Mouse (Mus musculus): ENCODE results near the gene Inpp5k. TPM values are rescaled to one million over a fixed set of nuclear protein-coding genes. Genes with fewer than 3 reads are reported as not detected.
A peak's percentile ranks its signal among the peaks of the same experiment; 100 is the strongest.

Gene Inpp5k
- polyA plus RNA-seq (2015; fragmentation: Nextera tagmentation; extraction: Ambion mirVana), result 22.3 and 28.3 TPM in 2 replicates

DNA sequence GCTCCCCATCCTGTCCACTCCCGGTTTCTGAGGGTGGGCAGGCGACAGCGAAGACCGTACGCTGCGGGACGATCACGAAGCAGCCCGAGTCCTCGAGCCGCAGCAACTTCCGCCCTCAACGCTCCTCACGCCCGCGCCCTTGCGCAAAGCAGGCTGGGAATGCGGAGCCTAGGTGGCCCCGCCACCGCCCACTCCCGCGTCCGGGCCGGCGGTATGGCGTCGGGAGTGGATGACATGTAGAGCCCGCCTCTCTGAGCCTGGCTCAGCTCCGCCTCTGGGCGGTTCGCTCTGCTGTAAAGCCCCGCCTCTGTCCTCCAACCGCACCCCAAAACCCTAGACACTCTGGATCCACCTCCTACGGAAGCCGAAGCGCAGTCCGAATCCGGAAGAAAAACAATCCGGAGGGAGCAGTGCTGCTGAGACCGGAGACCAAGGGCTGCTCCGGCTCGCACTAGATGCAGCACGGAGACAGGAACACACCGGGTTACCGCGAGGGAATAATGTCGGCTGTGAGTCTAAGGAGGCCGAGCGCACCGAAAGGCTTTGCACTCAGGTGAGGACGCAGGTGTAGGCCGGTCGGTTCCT is at the start of gene Inpp5k:
TSS of gene Inpp5k (plus strand) at position 344 of the 585 bp plus-strand sequence.
- under 1% methylated on average over 53 of the region's 53 CpGs for WGBS
- peak within 1 kb of the TSS; percentile 60 for H3K9ac ChIP-seq
- H3K27ac ChIP-seq, result peak within 1 kb of the TSS; percentile 88
- H3K36me3 ChIP-seq, result peaks cover 47% of the 10 kb centered on the region
- ATAC-seq (ENCODE audit: insufficient number of reproducible peaks, low FRiP score, low TSS enrichment, low read depth), result peak; percentile 99
- peaks cover 22% of the 10 kb centered on the region for H3K4me1 ChIP-seq
- peak within 1 kb of the TSS; percentile 81 for H3K4me3 ChIP-seq
- no peaks in the 10 kb centered on the region for H3K27me3 ChIP-seq
- peak within 1 kb of the TSS; percentile 74 for H3K4me2 ChIP-seq
- no peaks in the 10 kb centered on the region for H3K9me3 ChIP-seq

DNA sequence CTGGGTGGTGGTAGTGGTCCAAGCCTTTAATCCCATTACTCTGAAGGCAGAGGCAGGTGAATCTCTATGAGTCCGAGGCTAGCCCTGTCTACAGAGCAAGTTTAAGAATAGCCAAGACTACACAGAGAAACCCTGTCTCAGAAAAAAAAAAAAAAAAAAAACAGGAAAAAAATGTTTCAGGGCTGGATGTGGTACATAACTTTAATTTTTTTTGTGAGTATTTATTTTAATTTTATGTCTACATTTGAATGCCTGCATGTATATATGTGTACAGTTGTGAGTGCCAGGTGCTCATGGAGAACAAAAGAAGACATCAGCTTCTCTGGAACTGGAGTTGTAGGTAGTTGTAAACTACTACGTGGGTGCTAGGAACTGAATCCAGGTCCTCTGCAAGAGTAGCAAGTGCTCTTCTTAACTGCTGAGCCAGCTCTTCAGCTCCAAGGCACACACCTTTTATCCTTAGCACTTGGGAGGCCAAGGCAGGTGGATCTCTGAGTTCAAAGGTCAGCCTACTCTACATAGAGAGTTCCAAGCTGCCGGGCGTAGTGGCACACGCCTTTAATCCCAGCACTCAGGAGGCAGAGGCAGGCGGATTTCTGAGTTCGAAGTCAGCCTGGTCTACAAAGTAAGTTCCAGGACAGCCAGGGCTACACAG is 49.2 kb upstream of the Inpp5k start:
- Histone ChIP-seq H3K4me2 (no peak overlapping the region), H3K4me3 (no peak overlapping the region), H3K27ac (no peak overlapping the region), H3K27me3 (no peaks in the 10 kb centered on the region), H3K36me3 (no peaks in the 10 kb centered on the region), H3K9ac (no peak overlapping the region), H3K4me1 (no peaks in the 10 kb centered on the region), H3K9me3 (no peaks in the 10 kb centered on the region)
- ATAC-seq (ENCODE audit: insufficient number of reproducible peaks, low FRiP score, low TSS enrichment, low read depth), result no peak
- WGBS, result 96% methylated on average over 7 of the region's 7 CpGs

DNA sequence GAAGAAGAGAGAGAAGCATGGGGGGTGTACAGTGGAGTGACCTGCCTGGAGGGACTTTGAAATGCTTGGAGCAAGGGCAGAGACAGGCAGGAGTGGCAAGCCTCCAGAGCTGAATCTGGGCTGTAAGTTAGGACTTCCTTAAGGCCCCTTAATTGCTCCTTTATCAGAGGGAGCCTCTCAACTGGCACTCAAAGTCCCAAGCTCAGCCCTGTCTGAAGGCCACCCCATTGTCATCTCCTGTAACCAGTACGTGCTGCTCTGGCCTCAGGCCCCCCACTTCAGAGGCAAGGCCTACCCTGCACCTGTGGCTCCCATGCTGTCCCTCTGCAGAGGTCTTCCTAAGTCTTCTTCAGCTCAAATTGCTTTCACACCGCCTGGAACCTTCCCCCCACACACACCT is 47.3 kb upstream of the Inpp5k start:
- 67% methylated on average over 2 of the region's 2 CpGs for WGBS
- no peaks in the 10 kb centered on the region for H3K27me3 ChIP-seq
- H3K9ac ChIP-seq, result no peak overlapping the region
- H3K27ac ChIP-seq, result no peak overlapping the region
- H3K9me3 ChIP-seq, result no peaks in the 10 kb centered on the region
- H3K4me2 ChIP-seq, result no peak overlapping the region
- no peak overlapping the region for H3K4me3 ChIP-seq
- H3K4me1 ChIP-seq, result peaks cover under 1% of the 10 kb centered on the region; the same call in 1 of the 2 replicates
- H3K36me3 ChIP-seq, result no peaks in the 10 kb centered on the region
- ATAC-seq (ENCODE audit: insufficient number of reproducible peaks, low FRiP score, low TSS enrichment, low read depth), result no peak

DNA sequence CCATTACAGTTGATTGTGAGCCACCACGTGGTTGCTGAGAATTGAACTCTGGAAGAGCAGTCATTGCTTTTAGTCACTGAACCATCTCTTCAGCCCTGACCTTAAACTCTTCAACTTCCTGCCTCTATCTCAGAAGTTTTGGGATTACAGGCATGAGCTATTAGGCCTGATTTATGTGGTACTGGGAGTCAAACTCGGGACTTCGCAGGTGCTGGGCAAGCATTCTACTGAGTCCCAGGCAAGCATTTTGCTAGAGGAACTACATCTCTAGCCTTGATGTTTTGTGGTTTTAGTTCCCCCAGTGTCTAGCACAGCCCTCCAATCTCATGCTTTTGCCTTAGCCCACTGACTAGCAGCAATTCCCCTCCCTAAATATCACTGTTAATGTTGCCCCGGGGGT is 45.7 kb upstream of the Inpp5k start:
- Histone ChIP-seq H3K4me2 (no peak overlapping the region), H3K36me3 (no peaks in the 10 kb centered on the region), H3K27ac (no peak overlapping the region), H3K27me3 (no peaks in the 10 kb centered on the region), H3K9ac (no peak overlapping the region), H3K4me3 (no peak overlapping the region), H3K9me3 (no peaks in the 10 kb centered on the region), H3K4me1 (peaks cover 15% of the 10 kb centered on the region)
- no peak for ATAC-seq (ENCODE audit: insufficient number of reproducible peaks, low FRiP score, low TSS enrichment, low read depth)
- WGBS, result 69% methylated on average over 4 of the region's 4 CpGs

DNA sequence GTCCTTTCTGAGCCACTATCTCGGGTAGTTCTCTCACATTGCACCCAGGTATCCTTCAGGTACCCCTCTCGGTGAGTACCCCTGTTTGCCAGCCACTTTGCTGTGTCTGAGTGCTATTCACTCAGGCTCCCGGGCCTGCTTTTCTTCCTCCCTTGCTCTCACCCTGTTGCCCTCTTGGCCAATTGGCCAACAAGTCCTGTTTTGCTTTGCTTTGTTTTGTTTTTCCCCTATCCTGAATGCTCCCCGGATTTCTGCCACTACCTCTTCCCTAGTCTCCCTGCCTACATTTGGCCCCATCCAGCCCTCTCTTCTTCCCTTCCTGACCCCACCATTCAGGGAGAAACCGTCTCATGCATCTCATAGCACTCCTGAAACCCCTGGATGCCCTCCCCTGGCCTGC is 44.8 kb upstream of the Inpp5k start:
- ATAC-seq (ENCODE audit: insufficient number of reproducible peaks, low FRiP score, low TSS enrichment, low read depth), result no peak
- Histone ChIP-seq H3K9ac (no peak overlapping the region), H3K36me3 (no peaks in the 10 kb centered on the region), H3K4me3 (no peak overlapping the region), H3K27me3 (no peaks in the 10 kb centered on the region), H3K4me2 (no peak overlapping the region), H3K27ac (no peak overlapping the region), H3K4me1 (peaks cover 17% of the 10 kb centered on the region), H3K9me3 (no peaks in the 10 kb centered on the region)
- WGBS, result 77% methylated on average over 5 of the region's 5 CpGs

DNA sequence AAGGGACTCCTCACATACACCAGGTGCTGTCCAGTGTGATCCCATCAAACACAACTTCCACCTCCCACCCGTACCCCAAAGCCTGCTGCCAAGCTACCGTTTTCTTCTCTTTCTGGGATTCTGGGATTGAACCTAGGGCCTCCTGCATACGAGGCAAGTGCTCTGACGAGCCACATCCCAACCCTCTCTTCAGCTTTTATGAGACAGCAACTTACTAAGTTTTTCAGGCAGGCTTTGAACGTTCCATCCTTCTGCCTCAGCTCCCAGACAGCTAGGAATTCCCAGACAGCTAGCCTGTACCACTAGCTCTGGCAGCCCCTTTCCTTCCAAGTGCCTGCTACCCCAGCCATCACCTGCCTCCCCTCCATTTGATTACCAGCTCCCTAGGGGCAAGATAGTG is 43.8 kb upstream of the Inpp5k start:
- WGBS, result 80% methylated on average over 5 of the region's 5 CpGs
- Histone ChIP-seq H3K4me1 (peaks cover 17% of the 10 kb centered on the region), H3K27ac (no peak overlapping the region), H3K9me3 (no peaks in the 10 kb centered on the region), H3K4me2 (no peak overlapping the region), H3K9ac (no peak overlapping the region), H3K27me3 (no peaks in the 10 kb centered on the region), H3K4me3 (no peak overlapping the region), H3K36me3 (peaks cover 7% of the 10 kb centered on the region)
- no peak for ATAC-seq (ENCODE audit: insufficient number of reproducible peaks, low FRiP score, low TSS enrichment, low read depth)

DNA sequence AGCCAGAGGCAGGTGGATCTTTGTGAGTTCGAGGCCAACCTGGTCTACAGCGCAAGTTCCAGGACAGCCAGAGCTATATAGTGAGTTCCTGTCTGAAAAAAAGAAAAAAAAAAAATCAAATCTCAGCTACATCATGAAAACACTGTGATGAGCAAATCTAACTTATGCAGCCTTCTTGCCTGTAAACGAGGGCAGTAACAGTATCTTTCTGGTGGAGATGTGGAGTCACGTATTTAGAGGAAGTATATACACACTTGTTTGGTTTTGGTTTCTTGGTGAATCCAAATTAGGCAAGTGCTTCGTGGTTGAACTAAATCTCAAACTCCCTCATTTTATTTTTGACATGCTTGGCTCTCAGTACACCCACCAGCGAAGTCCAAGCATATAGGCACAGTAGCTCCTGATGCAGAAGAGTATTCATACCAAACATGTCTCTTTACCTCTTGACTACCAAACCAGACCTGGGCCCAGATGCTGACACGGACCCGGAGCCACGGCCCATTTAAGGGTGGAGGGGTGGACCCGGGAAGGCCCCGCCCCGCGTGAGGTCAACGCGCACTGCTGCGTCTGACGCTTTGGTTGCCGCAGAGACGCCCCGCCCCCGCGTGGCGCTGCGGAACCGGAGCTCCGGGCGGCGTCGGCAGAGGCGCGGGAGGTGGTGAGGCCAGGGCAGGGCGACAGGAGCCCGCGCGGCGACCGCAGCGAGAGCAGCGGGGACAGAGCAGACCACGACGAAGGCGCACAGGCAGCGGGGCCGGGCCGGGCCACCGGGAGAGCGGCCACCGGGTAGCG is 43.1 kb upstream of the Inpp5k start, which contains the start of gene Pitpna:
TSS of gene Pitpna (plus strand) at position 605 of the 792 bp plus-strand sequence.
- Histone ChIP-seq H3K27me3 (no peaks in the 10 kb centered on the region), H3K4me2 (peak within 1 kb of the TSS; percentile 88), H3K9me3 (no peaks in the 10 kb centered on the region), H3K9ac (peak within 1 kb of the TSS; percentile 97), H3K27ac (peak within 1 kb of the TSS; percentile 83), H3K4me1 (peaks cover 17% of the 10 kb centered on the region), H3K4me3 (peak within 1 kb of the TSS; percentile 94), H3K36me3 (peaks cover 14% of the 10 kb centered on the region)
- ATAC-seq (ENCODE audit: insufficient number of reproducible peaks, low FRiP score, low TSS enrichment, low read depth), result peak; percentile 91
- WGBS, result 5% methylated on average over 49 of the region's 49 CpGs

DNA sequence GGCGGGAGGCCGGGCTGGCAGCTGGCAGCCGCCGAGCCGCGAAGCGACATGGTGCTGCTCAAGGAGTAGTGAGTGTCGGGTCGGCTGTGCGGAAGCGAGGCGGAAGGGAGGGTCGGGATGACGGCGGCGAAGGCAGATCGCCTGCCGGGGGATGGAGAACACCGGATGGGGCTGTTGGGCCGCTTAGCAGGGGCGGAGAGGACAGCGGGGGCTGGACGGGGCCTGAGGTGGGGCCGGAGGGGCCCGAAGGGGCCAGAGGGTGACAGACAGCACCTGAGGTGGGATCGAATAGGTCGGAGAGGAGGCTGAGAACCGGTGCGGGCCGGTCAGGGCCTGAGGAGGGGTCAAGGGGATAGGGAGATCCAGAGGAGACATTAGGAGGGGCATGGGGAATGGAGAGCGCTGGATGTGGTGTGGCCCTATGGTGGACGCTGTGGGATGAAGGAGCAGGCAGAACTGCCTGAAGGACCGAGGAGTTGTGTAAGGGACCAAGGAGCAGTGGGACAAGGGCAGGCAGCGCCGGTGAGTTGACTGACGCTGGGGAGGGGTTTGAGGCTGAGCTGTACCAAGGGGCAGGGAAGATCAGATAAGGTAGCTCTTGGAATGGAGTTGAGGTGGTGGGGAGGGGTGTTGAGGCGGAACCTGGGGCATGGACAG is 42.4 kb upstream of the Inpp5k start:
- peaks cover 17% of the 10 kb centered on the region for H3K4me1 ChIP-seq
- 1% methylated on average over 37 of the region's 37 CpGs for WGBS
- peak overlapping the region; percentile 88 for H3K4me2 ChIP-seq

DNA sequence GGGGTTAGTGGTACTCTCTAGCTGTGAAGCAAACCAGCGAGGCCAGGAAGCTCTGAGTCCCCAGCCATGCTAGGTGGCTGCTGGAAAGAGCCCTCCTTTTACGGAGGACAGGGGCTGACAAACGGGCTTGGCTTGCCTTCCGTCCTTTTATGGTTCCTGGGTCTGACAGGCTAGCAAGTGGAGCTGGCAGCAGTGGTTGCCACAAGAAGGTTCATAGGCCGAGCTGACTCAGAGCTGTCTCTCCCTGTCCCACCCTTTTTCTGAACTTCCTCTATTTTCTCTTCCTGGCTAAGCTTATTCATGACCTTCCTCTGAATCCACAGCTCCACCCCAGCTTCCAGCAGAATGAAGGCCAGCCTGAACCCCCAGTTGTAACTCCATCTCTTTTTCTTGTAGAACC is 38.2 kb upstream of the Inpp5k start:
- Histone ChIP-seq H3K27me3 (no peaks in the 10 kb centered on the region), H3K27ac (no peak overlapping the region), H3K4me2 (no peak overlapping the region), H3K4me1 (peaks cover 17% of the 10 kb centered on the region), H3K9me3 (no peaks in the 10 kb centered on the region), H3K9ac (no peak overlapping the region), H3K36me3 (peaks cover 60% of the 10 kb centered on the region), H3K4me3 (no peak overlapping the region)
- 75% methylated on average over 5 of the region's 5 CpGs for WGBS
- no peak for ATAC-seq (ENCODE audit: insufficient number of reproducible peaks, low FRiP score, low TSS enrichment, low read depth)

More for the DNA sequence above, 42.4 kb upstream of the Inpp5k start:
- H3K9ac ChIP-seq, result peak overlapping the region; percentile 97
- ATAC-seq (ENCODE audit: insufficient number of reproducible peaks, low FRiP score, low TSS enrichment, low read depth), result peak; percentile 69
- no peaks in the 10 kb centered on the region for H3K27me3 ChIP-seq
- peak overlapping the region; percentile 94 for H3K4me3 ChIP-seq
- H3K36me3 ChIP-seq, result peaks cover 21% of the 10 kb centered on the region
- no peaks in the 10 kb centered on the region for H3K9me3 ChIP-seq
- H3K27ac ChIP-seq, result peak overlapping the region; percentile 83

DNA sequence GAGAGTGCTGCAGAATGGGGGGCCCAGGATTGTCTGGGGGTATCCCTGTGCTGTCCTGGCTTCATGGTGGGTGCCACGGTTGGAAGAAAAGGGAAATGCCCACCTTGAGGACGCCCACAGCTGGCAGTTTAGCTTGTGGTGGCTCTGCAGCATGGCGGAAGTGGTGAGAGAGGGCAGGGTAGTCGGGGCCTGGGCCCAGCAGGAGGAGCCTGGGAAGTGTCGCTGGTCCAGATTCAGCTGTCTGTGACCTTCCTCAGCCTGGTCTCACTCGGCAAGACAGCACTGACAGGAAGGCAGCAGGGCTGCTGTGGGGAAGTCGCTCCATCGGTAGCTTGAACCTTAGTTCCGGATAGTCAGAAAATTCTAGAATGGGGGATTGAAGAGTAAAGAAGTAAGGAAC is 36.4 kb upstream of the Inpp5k start:
- no peak for ATAC-seq (ENCODE audit: insufficient number of reproducible peaks, low FRiP score, low TSS enrichment, low read depth)
- no peak overlapping the region for H3K4me3 ChIP-seq
- WGBS, result 84% methylated on average over 9 of the region's 9 CpGs

DNA sequence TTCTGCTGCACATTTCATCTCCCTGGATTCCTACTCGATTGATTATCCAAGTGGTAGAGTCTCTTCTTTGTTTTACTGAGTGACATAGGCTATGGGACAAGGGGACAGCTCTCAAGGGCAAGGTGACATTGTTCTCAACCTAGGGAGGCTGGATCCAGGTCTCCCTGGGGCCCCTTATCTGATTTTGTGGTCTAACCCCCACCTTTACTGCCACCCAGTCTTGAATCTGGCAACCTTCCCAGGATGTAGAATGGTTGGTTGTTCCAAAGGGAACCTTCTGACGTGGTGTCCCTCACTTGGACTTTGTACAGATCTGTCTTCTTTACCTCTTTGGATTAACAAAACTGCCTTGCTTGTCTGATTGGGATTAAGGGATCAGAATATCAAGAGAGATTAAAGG is 35.4 kb upstream of the Inpp5k start:
- H3K27ac ChIP-seq, result no peak overlapping the region
- H3K4me1 ChIP-seq, result no peaks in the 10 kb centered on the region
- H3K27me3 ChIP-seq, result no peaks in the 10 kb centered on the region
- no peak overlapping the region for H3K4me2 ChIP-seq
- H3K4me3 ChIP-seq, result no peak overlapping the region
- H3K36me3 ChIP-seq, result peaks cover 81% of the 10 kb centered on the region
- ATAC-seq (ENCODE audit: insufficient number of reproducible peaks, low FRiP score, low TSS enrichment, low read depth), result no peak
- H3K9me3 ChIP-seq, result no peaks in the 10 kb centered on the region
- 66% methylated on average over 2 of the region's 2 CpGs for WGBS
- no peak overlapping the region for H3K9ac ChIP-seq

More for the DNA sequence above, 36.4 kb upstream of the Inpp5k start:
- no peaks in the 10 kb centered on the region for H3K9me3 ChIP-seq
- no peak overlapping the region for H3K4me2 ChIP-seq
- H3K9ac ChIP-seq, result no peak overlapping the region
- H3K27ac ChIP-seq, result no peak overlapping the region
- H3K36me3 ChIP-seq, result peaks cover 76% of the 10 kb centered on the region
- no peaks in the 10 kb centered on the region for H3K27me3 ChIP-seq
- H3K4me1 ChIP-seq, result peaks cover 8% of the 10 kb centered on the region

Measured in limb, embryonic 15.5 days (tissue).